12 mouse cellular contexts compared by ENCODE assay signal in genomic region chr3:69709043-69709929, GRCm38 (mm10). TPM values are rescaled to one million over a fixed set of nuclear protein-coding genes. Genes with fewer than 3 reads are reported as not detected.
DNase-seq lines count a peak whose midpoint lies in the region; ATAC-seq and TF ChIP-seq lines count a peak whose summit lies in the region.
"Had no signal": no experiment of that assay in that cellular context is flagged by ENCODE, and none has a peak within 500 bp of the region (broad histone marks: within the 10 kb centered on the region; RNA-seq: fewer than 3 reads in every experiment).

No protein-coding gene starts in this region.

- no peak overlapping the region for H3K4me2 ChIP-seq in intestine, embryonic 14.5 days (ENCODE audit: low read length)
- H3K4me2 ChIP-seq in intestine, embryonic 16.5 days (ENCODE audit: low read depth, low read length) = no peak overlapping the region
- peak overlapping the region; percentile 7; the same call in 1 of the 2 replicates for H3K4me2 ChIP-seq in forebrain, postnatal 0 days (ENCODE audit: low read depth)
- no peak overlapping the region for H3K4me2 ChIP-seq in midbrain, embryonic 12.5 days (replicated peaks)
- H3K4me2 ChIP-seq: embryonic facial prominence, embryonic 15.5 days had no signal

- H3K27ac ChIP-seq in intestine, embryonic 14.5 days (ENCODE audit: low read depth) = no peak overlapping the region
- H3K27ac ChIP-seq in intestine, embryonic 16.5 days (ENCODE audit: low read length) = no peak overlapping the region
- H3K27ac ChIP-seq in forebrain, postnatal 0 days (ENCODE audit: low read depth, low read length) = no peak overlapping the region
- peak overlapping the region; percentile 39 for H3K27ac ChIP-seq in midbrain, embryonic 12.5 days (replicated peaks)
- H3K27ac ChIP-seq in cerebellum, adult 2 months (ENCODE audit: insufficient read depth, low read length) = no peak overlapping the region
- H3K27ac ChIP-seq: embryonic facial prominence, embryonic 15.5 days had no signal

- H3K4me1 ChIP-seq in intestine, embryonic 14.5 days (replicated peaks; ENCODE audit: control insufficient read depth, insufficient read depth, low read length) = no peaks in the 10 kb centered on the region
- no peaks in the 10 kb centered on the region for H3K4me1 ChIP-seq in intestine, embryonic 16.5 days (ENCODE audit: control insufficient read depth, insufficient read depth, low read length)
- H3K4me1 ChIP-seq in forebrain, postnatal 0 days (ENCODE audit: insufficient read depth) = 0 out of 2 replicates have a peak, but pooled peaks cover 4% of the 10 kb centered on the region
- peaks cover 20% of the 10 kb centered on the region for H3K4me1 ChIP-seq in midbrain, embryonic 12.5 days
- no peaks in the 10 kb centered on the region for H3K4me1 ChIP-seq in cerebellum, adult 2 months (ENCODE audit: control insufficient read depth, insufficient read depth, low read length)
- H3K4me1 ChIP-seq: embryonic facial prominence, embryonic 15.5 days had no signal

- TF ChIP-seq CTCF in forebrain, postnatal 0 days (IDR thresholded peaks at IDR 0.05; ENCODE audit: low read depth) = no peak
- TF ChIP-seq CTCF in cerebellum, adult 2 months (IDR thresholded peaks at IDR 0.05; ENCODE audit: borderline replicate concordance, insufficient read depth, low read depth, low read length) = no peak

- no peaks in the 10 kb centered on the region for H3K9me3 ChIP-seq in intestine, embryonic 14.5 days (ENCODE audit: control insufficient read depth, low read length)
- H3K9me3 ChIP-seq in intestine, embryonic 16.5 days (ENCODE audit: control insufficient read depth, low read length) = no peaks in the 10 kb centered on the region
- H3K9me3 ChIP-seq in forebrain, postnatal 0 days (ENCODE audit: low read length) = no peaks in the 10 kb centered on the region
- no peaks in the 10 kb centered on the region for H3K9me3 ChIP-seq in midbrain, embryonic 12.5 days
- H3K9me3 ChIP-seq: embryonic facial prominence, embryonic 15.5 days had no signal

- 62% methylated on average over 12 of the region's 12 CpGs for WGBS in intestine, embryonic 14.5 days
- WGBS in intestine, embryonic 16.5 days = 50% methylated on average over 12 of the region's 12 CpGs
- WGBS in forebrain, postnatal 0 days = 7% methylated on average over 12 of the region's 12 CpGs
- WGBS in midbrain, embryonic 12.5 days = 26% methylated on average over 12 of the region's 12 CpGs
- 28% methylated on average over 12 of the region's 12 CpGs for WGBS in cerebellum, adult 2 months

- TF ChIP-seq POLR2A in cerebellum, adult 2 months (IDR thresholded peaks at IDR 0.05; ENCODE audit: borderline replicate concordance, insufficient read depth, low read length) = no peak

- H3K36me3 ChIP-seq in intestine, embryonic 14.5 days (ENCODE audit: control insufficient read depth, insufficient read depth, low read length) = no peaks in the 10 kb centered on the region
- no peaks in the 10 kb centered on the region for H3K36me3 ChIP-seq in intestine, embryonic 16.5 days (ENCODE audit: control insufficient read depth, insufficient read depth, low read length)
- H3K36me3 ChIP-seq in forebrain, postnatal 0 days (ENCODE audit: insufficient read depth) = no peaks in the 10 kb centered on the region
- no peaks in the 10 kb centered on the region for H3K36me3 ChIP-seq in midbrain, embryonic 12.5 days
- H3K36me3 ChIP-seq: embryonic facial prominence, embryonic 15.5 days had no signal

- no peaks in the 10 kb centered on the region for H3K27me3 ChIP-seq in intestine, embryonic 14.5 days (replicated peaks; ENCODE audit: control insufficient read depth, insufficient read depth, low read length)
- H3K27me3 ChIP-seq in intestine, embryonic 16.5 days (replicated peaks; ENCODE audit: control insufficient read depth, insufficient read depth, low read length) = no peaks in the 10 kb centered on the region
- H3K27me3 ChIP-seq in forebrain, postnatal 0 days (ENCODE audit: insufficient read depth, low read length) = no peaks in the 10 kb centered on the region
- no peaks in the 10 kb centered on the region; the same call in 1 of the 2 replicates for H3K27me3 ChIP-seq in midbrain, embryonic 12.5 days
- H3K27me3 ChIP-seq in cerebellum, adult 2 months (ENCODE audit: control insufficient read depth, insufficient read depth, low read length) = no peaks in the 10 kb centered on the region
- H3K27me3 ChIP-seq: embryonic facial prominence, embryonic 15.5 days had no signal

- H3K4me3 ChIP-seq in intestine, embryonic 14.5 days (ENCODE audit: low read depth, low read length) = no peak overlapping the region
- no peak overlapping the region for H3K4me3 ChIP-seq in intestine, embryonic 16.5 days (ENCODE audit: low read length)
- no peak overlapping the region for H3K4me3 ChIP-seq in forebrain, postnatal 0 days (ENCODE audit: low read depth, low read length)
- no peak overlapping the region for H3K4me3 ChIP-seq in midbrain, embryonic 12.5 days
- H3K4me3 ChIP-seq in cerebellum, adult 2 months (replicated peaks; ENCODE audit: insufficient read depth, low read depth, low read length) = no peak overlapping the region
- H3K4me3 ChIP-seq: embryonic facial prominence, embryonic 15.5 days had no signal

- ATAC-seq in intestine, embryonic 14.5 days (replicated peaks; ENCODE audit: low FRiP score, low TSS enrichment, low read depth) = no peak
- no peak for ATAC-seq in intestine, embryonic 16.5 days
- ATAC-seq in forebrain, postnatal 0 days = peak; percentile 75
- ATAC-seq in midbrain, embryonic 12.5 days (ENCODE audit: low FRiP score, low read depth) = peak; percentile 88
- ATAC-seq in erythroblast, adult 5-6 weeks (replicated peaks; ENCODE audit: low FRiP score, poor library complexity, severe bottlenecking) = no peak
- ATAC-seq: liver, postnatal 0 days had no signal

- H3K9ac ChIP-seq in intestine, embryonic 14.5 days (ENCODE audit: low read length) = no peak overlapping the region
- H3K9ac ChIP-seq in intestine, embryonic 16.5 days (ENCODE audit: low read depth, low read length) = no peak overlapping the region
- no peak overlapping the region for H3K9ac ChIP-seq in forebrain, postnatal 0 days
- H3K9ac ChIP-seq in midbrain, embryonic 12.5 days (replicated peaks) = no peak overlapping the region
- H3K9ac ChIP-seq: embryonic facial prominence, embryonic 15.5 days; liver, postnatal 0 days had no signal

- peak; percentile 23 for DNase-seq in intestine, embryonic 14.5 days (ENCODE audit: low spot score)
- peak; percentile 11 for DNase-seq in Muller cell, postnatal 12 days (ENCODE audit: inconsistent ontology term)
- DNase-seq in forebrain, postnatal 0 days = peak; percentile 37
- no peak for DNase-seq in lung, postnatal 36 days
- no peak for DNase-seq in cerebellum, adult 2 months
- DNase-seq: gastrocnemius, postnatal 14 days; liver, postnatal 0 days; thymus, adult 2 months had no signal

RNA-seq across cellular contexts. Expression of gene Nmd3, which starts 12.5 kb away (rescaled TPM):
- 159 and 175 TPM in 2 replicates for polyA plus RNA-seq in intestine, embryonic 14.5 days (2014; fragmentation: Nextera tagmentation; extraction: Ambion mirVana)
- 123 and 142 TPM in 2 replicates for polyA plus RNA-seq in intestine, embryonic 16.5 days (2015; fragmentation: Nextera tagmentation; extraction: Ambion mirVana)
- total RNA-seq in forebrain, postnatal 0 days (2014; rRNA removed) = 21.0 and 30.5 TPM in 2 replicates
- 60.4 and 62.8 TPM in 2 replicates for polyA plus RNA-seq in forebrain, postnatal 0 days (2015; fragmentation: Nextera tagmentation; extraction: Ambion mirVana)
- polyA plus RNA-seq in midbrain, embryonic 12.5 days (2016; fragmentation: Nextera tagmentation; extraction: Ambion mirVana) = 106 and 109 TPM in 2 replicates
- 27.3 and 31.5 TPM in 2 replicates for polyA plus RNA-seq in cerebellum, adult 2 months (2012; rRNA removed)
- 13.0 and 33.8 TPM in 2 replicates for total RNA-seq in erythroblast, adult 5-6 weeks (2015; ENCODE audit: low replicate concordance)
- total RNA-seq in erythroblast, adult 5-6 weeks (2017; ENCODE audit: low replicate concordance) = 12.8 and 26.2 TPM in 2 replicates

Comparison
In these comparisons a context has a peak if more than half of its experiments do, and no peak if none do; other contexts are left out.
1. ATAC-seq: peak in forebrain, postnatal 0 days (single experiment) and midbrain, embryonic 12.5 days (single experiment); none in intestine, embryonic 14.5 days (single experiment), intestine, embryonic 16.5 days (single experiment) and erythroblast, adult 5-6 weeks (single experiment).
2. DNase-seq: peak in intestine, embryonic 14.5 days (single experiment), Muller cell, postnatal 12 days (single experiment) and forebrain, postnatal 0 days (single experiment); none in lung, postnatal 36 days (single experiment) and cerebellum, adult 2 months (0 of 2).